In genomic region chrX:60892098-60892800, GRCm38 (mm10) we compare ENCODE assay signal across 8 mouse cellular contexts. TPM values are rescaled to one million over a fixed set of nuclear protein-coding genes. Genes with fewer than 3 reads are reported as not detected.
DNase-seq lines count a peak whose midpoint lies in the region; ATAC-seq and TF ChIP-seq lines count a peak whose summit lies in the region.

No protein-coding gene starts in this region.

- H3K4me2 ChIP-seq in embryonic facial prominence, embryonic 14.5 days (ENCODE audit: low read depth, low read length): peak overlapping the region; percentile 62

- H3K79me2 ChIP-seq in liver, adult 2 months (ENCODE audit: control insufficient read depth, insufficient read depth, low read length): no peaks in the 10 kb centered on the region

- no peak for TF ChIP-seq POLR2A in liver, adult 2 months (IDR thresholded peaks at IDR 0.05; ENCODE audit: extremely low read depth, insufficient read depth, low read length)

- H3K4me1 ChIP-seq in liver, adult 2 months (ENCODE audit: control insufficient read depth, insufficient read depth, low read length): no peaks in the 10 kb centered on the region
- H3K4me1 ChIP-seq in embryonic facial prominence, embryonic 14.5 days (ENCODE audit: control insufficient read depth, insufficient read depth, low read length): no peaks in the 10 kb centered on the region

- H3K27me3 ChIP-seq in liver, adult 2 months (ENCODE audit: control insufficient read depth, insufficient read depth, low read length): peaks cover 20% of the 10 kb centered on the region
- H3K27me3 ChIP-seq in embryonic facial prominence, embryonic 14.5 days (replicated peaks; ENCODE audit: control insufficient read depth, insufficient read depth, low read length): peaks cover 91% of the 10 kb centered on the region

- H3K9ac ChIP-seq in liver, adult 2 months (ENCODE audit: low read depth, low read length): 0 out of 2 replicates have a peak overlapping the region, but pooled peaks have one; percentile 25
- H3K9ac ChIP-seq in embryonic facial prominence, embryonic 14.5 days (ENCODE audit: low read depth, low read length): peak overlapping the region; percentile 37

- peak overlapping the region; percentile 39; the same call in 1 of the 2 replicates for H3K4me3 ChIP-seq in liver, adult 2 months (ENCODE audit: insufficient read depth, low read depth, low read length)
- peak overlapping the region; percentile 43 for H3K4me3 ChIP-seq in embryonic facial prominence, embryonic 14.5 days (ENCODE audit: low read depth, low read length)

- peak; percentile 5 to 40 for DNase-seq in adrenal gland, adult (ENCODE audit: inconsistent age in 2 of 2, low spot score in 1 of 2)
- DNase-seq in adrenal gland, postnatal 4 days (ENCODE audit: low spot score in 2 of 2): no peak
- DNase-seq in liver, adult 2 months (ENCODE audit: extremely low read depth, low read depth, low spot score): peak; percentile 6
- DNase-seq in liver: no peak
- DNase-seq in embryonic facial prominence, embryonic 14.5 days (ENCODE audit: low spot score): no peak
- DNase-seq in kidney, postnatal 14 days: peak; percentile 3
- DNase-seq in neural tube, embryonic 10.5 days (ENCODE audit: extremely low spot score, low spot score): peak; percentile 57
- DNase-seq in gastrocnemius, adult 8-10 months (ENCODE audit: low spot score in 2 of 2): no peak

- H3K36me3 ChIP-seq in liver, adult 2 months (ENCODE audit: control insufficient read depth, insufficient read depth, low read length): no peaks in the 10 kb centered on the region
- no peaks in the 10 kb centered on the region for H3K36me3 ChIP-seq in embryonic facial prominence, embryonic 14.5 days (ENCODE audit: control insufficient read depth, insufficient read depth, low read length)

- H3K9me3 ChIP-seq in embryonic facial prominence, embryonic 14.5 days (ENCODE audit: control insufficient read depth, low read length): no peaks in the 10 kb centered on the region

- WGBS in liver, adult 2 months: 2% methylated on average over 56 of the region's 102 CpGs
- 10% methylated on average over 2 of the region's 102 CpGs for whole genome bisulfite sequencing in embryonic facial prominence, embryonic 14.5 days

- TF ChIP-seq CTCF in liver, adult 2 months (IDR thresholded peaks at IDR 0.05; ENCODE audit: low read depth, low read length): no peak

- H3K27ac ChIP-seq in liver, adult 2 months (replicated peaks; ENCODE audit: insufficient read depth, low read depth, low read length): no peak overlapping the region
- no peak overlapping the region for H3K27ac ChIP-seq in embryonic facial prominence, embryonic 14.5 days (replicated peaks; ENCODE audit: low read depth, low read length)

- ATAC-seq in embryonic facial prominence, embryonic 14.5 days (ENCODE audit: low read depth): peak; percentile 73

RNA-seq across cellular contexts. Expression of gene Sox3, which starts 1.0 kb away (rescaled TPM):
- under 1 TPM; 0.48 to 0.64 TPM for total RNA-seq in adrenal gland, postnatal 4 days (2021)
- not detected in 2 replicates for total RNA-seq in liver, adult 2 months (2014; rRNA removed)
- not detected in 2 replicates for polyA plus RNA-seq in liver, adult 2 months (2012; rRNA removed)
- 0.11 and 0.13 TPM in 2 replicates for polyA plus RNA-seq in embryonic facial prominence, embryonic 14.5 days (2014; fragmentation: Nextera tagmentation; extraction: Ambion mirVana)
- total RNA-seq in gastrocnemius, adult 8-10 months (2022): not detected

Comparison
In these comparisons a context has a peak if more than half of its experiments do, and no peak if none do; other contexts are left out.
1. DNase-seq: peak in adrenal gland, adult (2 of 2), liver, adult 2 months (single experiment), kidney, postnatal 14 days (single experiment) and neural tube, embryonic 10.5 days (single experiment); none in adrenal gland, postnatal 4 days (0 of 2), liver (single experiment), embryonic facial prominence, embryonic 14.5 days (single experiment) and gastrocnemius, adult 8-10 months (0 of 2).